Mouse (Mus musculus) midbrain, embryonic 13.5 days (tissue): ENCODE results near the gene Hrg. TPM values are rescaled to one million over a fixed set of nuclear protein-coding genes. Genes with fewer than 3 reads are reported as not detected.
"Not testable (repeated sequence)": the region's sequence is repeated elsewhere in the genome, so short reads cannot be mapped to it uniquely, and the experiment has no call there.

Experiments
- ATAC-seq: fragments of 200-750 bp; cut with Nextera tagmentation; 2 replicates; pipeline ENCODE4 v1.8.0; 2017; ENCODE audit warnings: mild to moderate bottlenecking, moderate TSS enrichment, moderate library complexity
- H3K27ac ChIP-seq: fragments of 300-500 bp; sonication (generic); 2 replicates; pipeline ENCODE4 v1.5.1; 2015; ENCODE audit warnings: inconsistent platforms, mild to moderate bottlenecking, moderate library complexity
- H3K27me3 ChIP-seq: fragments of 300-500 bp; sonication (generic); 2 replicates; pipeline ENCODE4 v1.6.1; 2015; ENCODE audit warnings: mild to moderate bottlenecking, inconsistent platforms
- H3K36me3 ChIP-seq: fragments of 300-500 bp; sonication (generic); 2 replicates; pipeline ENCODE4 v1.6.1; 2015; ENCODE audit warnings: mild to moderate bottlenecking, inconsistent platforms
- H3K4me1 ChIP-seq: fragments of 300-500 bp; sonication (generic); replicated peaks from 2 replicates; pipeline ENCODE4 v1.6.1; 2015; ENCODE audit warnings: inconsistent platforms
- H3K4me2 ChIP-seq: fragments of 300-500 bp; sonication (generic); replicated peaks from 2 replicates; pipeline ENCODE4 v1.6.1; 2015; ENCODE audit warnings: moderate library complexity, mild to moderate bottlenecking, inconsistent platforms
- H3K4me3 ChIP-seq: fragments of 300-500 bp; sonication (generic); replicated peaks from 2 replicates; pipeline ENCODE4 v1.5.1; 2015; ENCODE audit warnings: mild to moderate bottlenecking, inconsistent platforms
- H3K9ac ChIP-seq: fragments of 300-500 bp; sonication (generic); replicated peaks from 2 replicates; pipeline ENCODE4 v1.6.1; 2015; ENCODE audit warnings: mild to moderate bottlenecking, inconsistent platforms
- H3K9me3 ChIP-seq: fragments of 300-500 bp; sonication (generic); 2 replicates; pipeline ENCODE4 v1.6.1; 2016; ENCODE audit warnings: mild to moderate bottlenecking, inconsistent platforms
- WGBS: fragments of 180-500 bp; shearing (Covaris S2); methylation state at CpG from one replicate; pipeline ENCODE4 v1.1.7; 2015; 5-methylcytosine and 5-hydroxymethylcytosine counted together
- polyA plus RNA-seq: library from polyadenylated mRNA; unstranded; fragments of >200 nt; fragmentation: Nextera tagmentation; extraction: Ambion mirVana; gene quantifications from 2 replicates; pipeline ENCODE4 v1.2.1, GENCODE M21; 2015

Gene Hrg
- polyA plus RNA-seq, 1 experiment from 2014 or later, result not detected

DNA sequence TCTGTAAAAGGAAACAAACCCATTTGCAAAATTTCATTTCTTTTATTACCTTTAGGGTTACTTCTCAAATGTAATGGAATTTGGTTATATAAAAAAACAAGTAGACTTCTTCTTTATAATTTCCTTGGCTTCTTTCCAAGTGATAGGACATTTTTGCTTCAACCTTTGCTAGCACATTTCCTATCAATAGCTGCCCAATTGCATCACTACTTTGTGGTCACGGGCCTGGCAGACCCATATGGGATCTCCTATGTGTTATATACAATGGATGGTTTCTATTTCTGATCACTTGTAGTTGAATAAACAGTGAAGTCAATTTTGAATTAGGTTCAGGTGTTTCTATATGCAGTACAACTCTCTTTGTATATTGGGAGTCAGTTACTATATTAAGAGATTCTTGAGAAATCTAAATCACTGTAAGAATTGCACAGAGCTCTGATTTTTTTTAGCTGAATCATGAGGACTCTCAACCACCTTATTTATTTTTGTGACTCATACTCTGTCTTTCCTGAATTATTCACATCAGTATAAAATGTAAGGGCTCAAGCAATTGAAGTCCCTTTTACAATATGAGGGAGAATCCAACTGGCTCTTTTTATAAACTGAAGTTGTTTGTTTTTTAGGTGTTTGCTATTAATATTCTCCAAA is 16.6 kb downstream of the Hrg start:
- H3K27me3 ChIP-seq, result no peaks in the 10 kb centered on the region
- no peak overlapping the region for H3K4me2 ChIP-seq
- WGBS, result 62% methylated on average over 1 of the region's 1 CpGs
- H3K9me3 ChIP-seq, result no peaks in the 10 kb centered on the region
- H3K27ac ChIP-seq, result no peak overlapping the region
- H3K4me3 ChIP-seq, result no peak overlapping the region
- no peaks in the 10 kb centered on the region for H3K36me3 ChIP-seq
- no peak for ATAC-seq
- H3K4me1 ChIP-seq, result no peaks in the 10 kb centered on the region
- H3K9ac ChIP-seq, result no peak overlapping the region

DNA sequence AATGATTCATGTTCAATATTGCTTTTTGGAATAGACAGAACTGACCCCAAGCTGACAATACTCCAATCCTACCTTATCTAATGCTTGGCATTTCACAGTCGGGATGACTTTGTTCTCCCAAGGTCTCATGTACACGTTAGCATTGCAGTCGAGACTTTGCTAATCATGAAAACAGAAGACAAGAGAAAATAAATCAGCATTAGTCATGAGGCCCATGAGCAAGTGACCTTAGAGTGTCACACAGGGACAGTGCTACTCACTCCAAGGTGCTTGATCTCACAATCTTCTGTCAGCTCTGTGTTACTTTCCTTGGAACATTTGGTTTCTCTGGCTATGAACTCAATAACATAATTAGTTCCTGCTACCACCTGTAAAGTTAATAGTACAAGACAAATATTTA is 46.1 kb downstream of the Hrg start:
- not testable (repeated sequence) for H3K4me2 ChIP-seq, H3K9me3 ChIP-seq, H3K4me1 ChIP-seq, H3K4me3 ChIP-seq, H3K36me3 ChIP-seq, ATAC-seq, H3K9ac ChIP-seq, H3K27me3 ChIP-seq, H3K27ac ChIP-seq
- 90% methylated on average over 3 of the region's 3 CpGs for WGBS

Other genes with a start within 250 kb of the Hrg start
- gene Crygs, start 139.5 kb upstream of the Hrg start, polyA plus RNA-seq, result not detected in 2 replicates
- 26.3 and 27.7 TPM in 2 replicates for gene Tbccd1, start 93.4 kb upstream of the Hrg start, polyA plus RNA-seq
- gene Dnajb11, start 93.2 kb upstream of the Hrg start, polyA plus RNA-seq, result 87.0 and 99.6 TPM in 2 replicates
- 0.24 TPM in 1 of 2 replicates, not detected in the other for gene Ahsg, start 59.8 kb upstream of the Hrg start, polyA plus RNA-seq
- not detected in 2 replicates for gene Fetub, start 32.7 kb upstream of the Hrg start, polyA plus RNA-seq
- not detected in 2 replicates for gene Kng2, start 78.4 kb downstream of the Hrg start, polyA plus RNA-seq
- gene Kng1, start 106.8 kb downstream of the Hrg start, polyA plus RNA-seq, result 0.16 TPM in 1 of 2 replicates, not detected in the other
- 281 and 302 TPM in 2 replicates for gene Eif4a2, start 156.4 kb downstream of the Hrg start, polyA plus RNA-seq
- gene Rfc4, start 176.7 kb downstream of the Hrg start, polyA plus RNA-seq, result 76.2 and 78.4 TPM in 2 replicates
- gene Adipoq, start 195.5 kb downstream of the Hrg start, polyA plus RNA-seq, result 0.12 TPM in 1 of 2 replicates, not detected in the other